Mouse (Mus musculus) stomach, postnatal 0 days (tissue): ENCODE results near the gene Cyp2c55.

Source experiments
- CTCF ChIP-seq: IDR thresholded peaks from 2 replicates; pipeline ENCODE4 v1.5.1; 2016; ENCODE audit warnings: antibody characterized with exemption, low read depth, mild to moderate bottlenecking, moderate library complexity
- EP300 ChIP-seq: optimal IDR thresholded peaks from 2 replicates; pipeline ENCODE3; 2016; ENCODE audit warnings: antibody characterized with exemption

DNA sequence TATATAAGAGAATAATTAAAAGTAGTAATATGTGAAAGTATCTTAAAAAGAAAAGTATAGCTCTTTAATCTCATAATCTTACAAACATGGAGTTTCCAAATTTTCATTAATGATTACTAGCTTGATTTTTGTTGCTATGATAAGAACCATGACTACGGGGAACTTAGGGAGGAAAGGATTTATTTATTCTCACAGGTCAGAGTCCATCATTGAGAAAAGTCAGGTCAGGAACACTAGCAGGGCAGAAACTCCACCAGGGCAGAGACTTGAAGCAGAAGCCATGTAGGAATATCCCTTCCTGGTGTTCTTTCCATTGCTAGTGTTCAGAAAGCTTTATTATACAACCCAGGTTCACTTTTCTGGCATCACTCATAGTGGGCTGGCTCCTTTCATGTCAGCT lies 8.1 kb upstream of the Cyp2c55 start:
- no peak for TF ChIP-seq CTCF
- TF ChIP-seq EP300: no peak
